23 mouse cellular contexts compared by ENCODE assay signal in the genomic region with DNA sequence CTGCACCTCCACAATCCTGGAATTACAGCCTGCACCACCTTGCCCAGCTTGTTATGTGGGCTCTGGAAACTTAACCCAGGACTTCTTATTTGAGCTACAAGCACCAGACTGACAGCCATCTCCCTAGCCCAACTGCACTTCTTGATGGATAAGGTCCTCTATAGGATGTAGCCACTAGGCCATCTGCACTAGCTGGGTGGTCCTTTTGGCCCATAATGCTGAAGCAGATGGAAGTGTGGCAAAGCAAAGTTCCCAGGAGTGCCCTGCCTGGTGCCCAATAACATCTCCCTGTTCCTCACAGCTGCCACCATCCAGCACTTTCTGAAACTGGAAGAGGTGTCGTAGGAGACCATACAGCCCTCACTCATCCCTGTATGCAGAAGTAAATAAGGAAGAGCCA.
A peak's percentile ranks its signal among the peaks of the same experiment; 100 is the strongest.
DNase-seq lines count a peak whose midpoint lies in the region; ATAC-seq and TF ChIP-seq lines count a peak whose summit lies in the region.
"Had no signal": no experiment of that assay in that cellular context is flagged by ENCODE, and none has a peak within 500 bp of the region (broad histone marks: within the 10 kb centered on the region; RNA-seq: fewer than 3 reads in every experiment).

No protein-coding gene starts in this region.

- H3K4me1 ChIP-seq in embryonic facial prominence, embryonic 13.5 days, result peaks cover 8% of the 10 kb centered on the region; the same call in 1 of the 2 replicates
- H3K4me1 ChIP-seq in embryonic facial prominence, embryonic 10.5 days, result peaks cover 12% of the 10 kb centered on the region
- H3K4me1 ChIP-seq in hindbrain, embryonic 13.5 days (replicated peaks), result peaks cover 12% of the 10 kb centered on the region; the same call in 1 of the 2 replicates
- no peaks in the 10 kb centered on the region for H3K4me1 ChIP-seq in hindbrain, embryonic 14.5 days (replicated peaks; ENCODE audit: control insufficient read depth, insufficient read depth, low read length)
- peaks cover 10% of the 10 kb centered on the region; the same call in 1 of the 2 replicates for H3K4me1 ChIP-seq in midbrain, embryonic 15.5 days
- 0 out of 2 replicates have a peak, but pooled peaks cover 7% of the 10 kb centered on the region for H3K4me1 ChIP-seq in midbrain, embryonic 13.5 days (replicated peaks)
- peaks cover 5% of the 10 kb centered on the region; the same call in 1 of the 2 replicates for H3K4me1 ChIP-seq in forebrain, postnatal 0 days (ENCODE audit: insufficient read depth)
- H3K4me1 ChIP-seq: liver, embryonic 15.5 days; neural tube, embryonic 13.5 days had no signal

- H3K4me2 ChIP-seq in embryonic facial prominence, embryonic 13.5 days, result no peak overlapping the region
- no peak overlapping the region for H3K4me2 ChIP-seq in hindbrain, embryonic 13.5 days
- no peak overlapping the region for H3K4me2 ChIP-seq in hindbrain, embryonic 14.5 days (replicated peaks)
- H3K4me2 ChIP-seq in midbrain, embryonic 15.5 days, result no peak overlapping the region
- no peak overlapping the region for H3K4me2 ChIP-seq in midbrain, embryonic 13.5 days (replicated peaks)
- H3K4me2 ChIP-seq in forebrain, postnatal 0 days (ENCODE audit: low read depth), result no peak overlapping the region
- H3K4me2 ChIP-seq: heart, embryonic 13.5 days; limb, embryonic 12.5 days; liver, embryonic 15.5 days; lung, embryonic 14.5 days; neural tube, embryonic 13.5 days had no signal

- peak overlapping the region; percentile 22; the same call in 1 of the 2 replicates for H3K27ac ChIP-seq in embryonic facial prominence, embryonic 13.5 days
- no peak overlapping the region for H3K27ac ChIP-seq in embryonic facial prominence, embryonic 10.5 days (replicated peaks)
- peak overlapping the region; percentile 18; the same call in 1 of the 2 replicates for H3K27ac ChIP-seq in hindbrain, embryonic 13.5 days
- no peak overlapping the region; the same call in 1 of the 2 replicates for H3K27ac ChIP-seq in hindbrain, embryonic 14.5 days
- H3K27ac ChIP-seq in midbrain, embryonic 15.5 days, result 0 out of 2 replicates have a peak overlapping the region, but pooled peaks have one; percentile 0
- no peak overlapping the region; the same call in 1 of the 2 replicates for H3K27ac ChIP-seq in midbrain, embryonic 13.5 days
- peak overlapping the region; percentile 36; the same call in 1 of the 2 replicates for H3K27ac ChIP-seq in forebrain, postnatal 0 days (ENCODE audit: low read depth, low read length)
- H3K27ac ChIP-seq: heart, embryonic 13.5 days; limb, embryonic 12.5 days; liver, embryonic 15.5 days; neural tube, embryonic 13.5 days had no signal

- H3K36me3 ChIP-seq in embryonic facial prominence, embryonic 13.5 days, result no peaks in the 10 kb centered on the region; the same call in 1 of the 2 replicates
- H3K36me3 ChIP-seq in embryonic facial prominence, embryonic 10.5 days (replicated peaks), result peaks cover 8% of the 10 kb centered on the region
- H3K36me3 ChIP-seq in hindbrain, embryonic 13.5 days, result no peaks in the 10 kb centered on the region
- no peaks in the 10 kb centered on the region for H3K36me3 ChIP-seq in hindbrain, embryonic 14.5 days (replicated peaks; ENCODE audit: control insufficient read depth, insufficient read depth)
- H3K36me3 ChIP-seq in midbrain, embryonic 15.5 days (replicated peaks), result no peaks in the 10 kb centered on the region
- no peaks in the 10 kb centered on the region for H3K36me3 ChIP-seq in midbrain, embryonic 13.5 days
- H3K36me3 ChIP-seq in forebrain, postnatal 0 days (ENCODE audit: insufficient read depth), result no peaks in the 10 kb centered on the region
- H3K36me3 ChIP-seq: heart, embryonic 13.5 days; liver, embryonic 15.5 days; neural tube, embryonic 13.5 days had no signal

- DNase-seq in embryonic facial prominence, embryonic 10.5 days (ENCODE audit: low spot score), result no peak
- no peak for DNase-seq in hindbrain, embryonic 14.5 days (ENCODE audit: low spot score)
- DNase-seq in forebrain, postnatal 0 days, result no peak
- DNase-seq: adrenal gland, postnatal 10 days; cerebellum, adult 11 months; cerebellum, postnatal 25 days; heart, postnatal 10 days; kidney, adult 8-10 months; kidney, postnatal 10 days; layer of hippocampus, postnatal 36 days; lung, embryonic 14.5 days; lung, postnatal 14 days; right cerebral cortex, postnatal 14 days had no signal

- H3K27me3 ChIP-seq in embryonic facial prominence, embryonic 13.5 days, result no peaks in the 10 kb centered on the region
- H3K27me3 ChIP-seq in embryonic facial prominence, embryonic 10.5 days (replicated peaks; ENCODE audit: low read depth, poor library complexity, severe bottlenecking), result no peaks in the 10 kb centered on the region
- H3K27me3 ChIP-seq in hindbrain, embryonic 13.5 days, result no peaks in the 10 kb centered on the region
- H3K27me3 ChIP-seq in hindbrain, embryonic 14.5 days (ENCODE audit: control insufficient read depth, insufficient read depth, low read length), result no peaks in the 10 kb centered on the region
- no peaks in the 10 kb centered on the region for H3K27me3 ChIP-seq in midbrain, embryonic 15.5 days (replicated peaks)
- H3K27me3 ChIP-seq in midbrain, embryonic 13.5 days, result no peaks in the 10 kb centered on the region
- H3K27me3 ChIP-seq in forebrain, postnatal 0 days (ENCODE audit: insufficient read depth, low read length), result no peaks in the 10 kb centered on the region
- H3K27me3 ChIP-seq: heart, embryonic 13.5 days; limb, embryonic 12.5 days; liver, embryonic 15.5 days; neural tube, embryonic 13.5 days; Patski had no signal

- H3K4me3 ChIP-seq in embryonic facial prominence, embryonic 13.5 days, result no peak overlapping the region
- H3K4me3 ChIP-seq in embryonic facial prominence, embryonic 10.5 days, result no peak overlapping the region
- no peak overlapping the region for H3K4me3 ChIP-seq in hindbrain, embryonic 13.5 days
- H3K4me3 ChIP-seq in hindbrain, embryonic 14.5 days (replicated peaks; ENCODE audit: low read length), result no peak overlapping the region
- no peak overlapping the region for H3K4me3 ChIP-seq in midbrain, embryonic 15.5 days
- H3K4me3 ChIP-seq in midbrain, embryonic 13.5 days (replicated peaks), result no peak overlapping the region
- no peak overlapping the region for H3K4me3 ChIP-seq in forebrain, postnatal 0 days (ENCODE audit: low read depth, low read length)
- H3K4me3 ChIP-seq: heart, embryonic 13.5 days; limb, embryonic 12.5 days; liver, embryonic 15.5 days; neural tube, embryonic 13.5 days had no signal

- no peak for TF ChIP-seq CTCF in forebrain, postnatal 0 days (IDR thresholded peaks at IDR 0.05; ENCODE audit: low read depth)

- no peak for ATAC-seq in embryonic facial prominence, embryonic 13.5 days (ENCODE audit: insufficient number of reproducible peaks, insufficient read depth, low FRiP score, low TSS enrichment, low read depth)
- ATAC-seq in hindbrain, embryonic 13.5 days (ENCODE audit: low FRiP score), result no peak
- no peak for ATAC-seq in hindbrain, embryonic 14.5 days (ENCODE audit: low FRiP score)
- no peak for ATAC-seq in midbrain, embryonic 15.5 days (replicated peaks)
- no peak for ATAC-seq in midbrain, embryonic 13.5 days
- ATAC-seq in forebrain, postnatal 0 days, result no peak
- ATAC-seq: intestine, embryonic 16.5 days; Patski had no signal

- 95% methylated on average over 1 of the region's 1 CpGs for WGBS in embryonic facial prominence, embryonic 13.5 days
- WGBS in embryonic facial prominence, embryonic 10.5 days, result 91% methylated on average over 1 of the region's 1 CpGs
- WGBS in hindbrain, embryonic 13.5 days, result 89% methylated on average over 1 of the region's 1 CpGs
- 76% methylated on average over 1 of the region's 1 CpGs for WGBS in hindbrain, embryonic 14.5 days
- WGBS in midbrain, embryonic 15.5 days, result 80% methylated on average over 1 of the region's 1 CpGs
- WGBS in midbrain, embryonic 13.5 days, result 89% methylated on average over 1 of the region's 1 CpGs
- 80% methylated on average over 1 of the region's 1 CpGs for WGBS in forebrain, postnatal 0 days

- no peaks in the 10 kb centered on the region for H3K9me3 ChIP-seq in embryonic facial prominence, embryonic 13.5 days
- no peaks in the 10 kb centered on the region for H3K9me3 ChIP-seq in embryonic facial prominence, embryonic 10.5 days
- no peaks in the 10 kb centered on the region for H3K9me3 ChIP-seq in hindbrain, embryonic 13.5 days
- no peaks in the 10 kb centered on the region for H3K9me3 ChIP-seq in hindbrain, embryonic 14.5 days (ENCODE audit: control insufficient read depth, low read length)
- H3K9me3 ChIP-seq in midbrain, embryonic 15.5 days, result no peaks in the 10 kb centered on the region
- no peaks in the 10 kb centered on the region for H3K9me3 ChIP-seq in midbrain, embryonic 13.5 days
- H3K9me3 ChIP-seq in forebrain, postnatal 0 days (ENCODE audit: low read length), result no peaks in the 10 kb centered on the region
- H3K9me3 ChIP-seq: heart, embryonic 13.5 days; limb, embryonic 12.5 days; liver, embryonic 15.5 days; neural tube, embryonic 13.5 days had no signal

- no peak overlapping the region for H3K9ac ChIP-seq in embryonic facial prominence, embryonic 13.5 days
- no peak overlapping the region for H3K9ac ChIP-seq in hindbrain, embryonic 13.5 days
- H3K9ac ChIP-seq in hindbrain, embryonic 14.5 days, result no peak overlapping the region
- no peak overlapping the region for H3K9ac ChIP-seq in midbrain, embryonic 15.5 days
- H3K9ac ChIP-seq in midbrain, embryonic 13.5 days (replicated peaks), result no peak overlapping the region
- no peak overlapping the region for H3K9ac ChIP-seq in forebrain, postnatal 0 days
- H3K9ac ChIP-seq: heart, embryonic 13.5 days; limb, embryonic 12.5 days; liver, embryonic 15.5 days; lung, embryonic 14.5 days; neural tube, embryonic 13.5 days had no signal

Comparison
In these comparisons a context has a peak if more than half of its experiments do, and no peak if none do; other contexts are left out.
1. H3K27ac ChIP-seq: peak in embryonic facial prominence, embryonic 13.5 days (single experiment), hindbrain, embryonic 13.5 days (single experiment), midbrain, embryonic 15.5 days (single experiment) and forebrain, postnatal 0 days (single experiment); none in embryonic facial prominence, embryonic 10.5 days (single experiment), hindbrain, embryonic 14.5 days (single experiment) and midbrain, embryonic 13.5 days (single experiment).